Mouse (Mus musculus): ENCODE results near the gene Vmn1r132.
"Not testable (repeated sequence)": the region's sequence is repeated elsewhere in the genome, so short reads cannot be mapped to it uniquely, and the experiment has no call there.

The Vmn1r132 gene

DNA sequence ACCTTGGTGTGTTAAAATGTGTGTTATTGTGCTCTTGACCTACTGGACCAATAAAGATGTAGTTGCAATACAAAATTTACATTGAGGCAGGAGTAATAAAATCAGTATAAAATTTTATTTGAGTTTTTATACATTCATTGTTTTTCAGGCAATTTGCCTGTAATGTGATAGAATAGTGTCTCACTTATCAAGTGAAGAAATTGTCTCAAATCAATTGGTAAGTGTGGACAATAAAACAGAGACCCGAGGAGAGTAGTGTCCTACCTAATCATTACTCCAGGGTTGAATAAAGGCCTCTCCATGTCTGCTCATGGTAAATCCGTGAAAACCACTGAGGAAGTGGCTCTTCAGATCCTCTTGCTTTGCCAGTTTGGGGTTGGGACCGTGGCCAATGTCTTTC, at the start of gene Vmn1r132:
Vmn1r132 (plus strand) TSS at position 301 of the 400 bp plus-strand sequence.
- CTCF ChIA-PET, POLR2A ChIA-PET: not testable (repeated sequence)

Measured in embryonic stem cell, embryonic (primary cell).